Mouse (Mus musculus) mouse embryonic stem cell (cell line): ENCODE measurements around the gene Trove2.

Experiments
- in situ Hi-C, 2 experiments: fragments of 300-500 bp; cut with MboI; formaldehyde crosslinking; loops; 1 replicate in 1 of 2; 3 replicates in 1 of 2; pipeline ENCODE4 v1.14.3; 2019 to 2020; ENCODE audit warnings: low sequenced_read_pairs in 2 of 2, low pct_unique_long_range_greater_than_20kb in 1 of 2, mixed read lengths in 1 of 2; ENCODE audit not compliant: unreplicated experiment in 1 of 2

Trove2 gene

GRCm38 (mm10) chr1:143701736-143702135, 75.1 kb downstream of the Trove2 start:
- in situ Hi-C loops = no loop called here
